Mouse (Mus musculus): ENCODE results near the gene Mrpl50. TPM values are rescaled to one million over a fixed set of nuclear protein-coding genes. Genes with fewer than 3 reads are reported as not detected.

Gene Mrpl50
- total and polyA plus RNA-seq, 3 experiments, result 4.3 to 58.4 (median 47.7) TPM

GRCm38 (mm10) chr4:49473435-49474100, 47.3 kb downstream of the Mrpl50 start, which contains the start of gene Acnat1:
Gene Acnat1, minus strand, starts transcription at chr4:49473912.
- Histone ChIP-seq H3K4me1 (ENCODE audit: insufficient read depth, low read depth, low read length) (peaks cover 4% of the 10 kb centered on the region), H3K9me3 (replicated peaks) (no peaks in the 10 kb centered on the region), H3K36me3 (replicated peaks) (no peaks in the 10 kb centered on the region), H3K4me3 (ENCODE audit: low read depth, low read length) (no peak within 1 kb of the TSS), H3K27me3 (ENCODE audit: insufficient read depth, low read length) (no peaks in the 10 kb centered on the region)
- ATAC-seq (ENCODE audit: extremely low read depth, insufficient number of reproducible peaks, low FRiP score, poor library complexity, severe bottlenecking) (no peak), DNase-seq (ENCODE audit: low spot score) (no peak)
- no peak for TF ChIP-seq GATA1 (IDR thresholded peaks at IDR 0.05; ENCODE audit: borderline replicate concordance, low read length)
- no peak for TF ChIP-seq TAL1 (conservative IDR thresholded peaks at IDR 0.05; ENCODE audit: low read depth, low read length)
- TF ChIP-seq POLR2AphosphoS5 (IDR thresholded peaks at IDR 0.05; ENCODE audit: insufficient replicate concordance, low read depth, low read length), result no peak
- no peak for TF ChIP-seq GATA2 (IDR thresholded peaks at IDR 0.05; ENCODE audit: borderline replicate concordance, low read depth, low read length)
- no peak for TF ChIP-seq CTCF (IDR thresholded peaks at IDR 0.05; ENCODE audit: low read depth, low read length)

- TF ChIP-seq GATA1 (IDR thresholded peaks at IDR 0.05; ENCODE audit: borderline replicate concordance, low read length) (no peak), POLR2AphosphoS5 (IDR thresholded peaks at IDR 0.05; ENCODE audit: insufficient replicate concordance, low read depth, low read length) (no peak), GATA2 (IDR thresholded peaks at IDR 0.05; ENCODE audit: borderline replicate concordance, low read depth, low read length) (no peak), TAL1 (conservative IDR thresholded peaks at IDR 0.05; ENCODE audit: low read depth, low read length) (no peak), CTCF (IDR thresholded peaks at IDR 0.05; ENCODE audit: low read depth, low read length) (no peak)
- DNase-seq (ENCODE audit: low spot score) (no peak), ATAC-seq (ENCODE audit: extremely low read depth, insufficient number of reproducible peaks, low FRiP score, poor library complexity, severe bottlenecking) (no peak)
- no peak overlapping the region for H3K4me3 ChIP-seq (ENCODE audit: low read depth, low read length)
- no peaks in the 10 kb centered on the region for H3K36me3 ChIP-seq (replicated peaks)
- H3K4me1 ChIP-seq (ENCODE audit: insufficient read depth, low read depth, low read length), result no peaks in the 10 kb centered on the region
- H3K27me3 ChIP-seq (ENCODE audit: insufficient read depth, low read length), result no peaks in the 10 kb centered on the region
- H3K9me3 ChIP-seq (replicated peaks), result no peaks in the 10 kb centered on the region
Measured at GRCm38 (mm10) chr4:49469435-49470151, 51.3 kb downstream of the Mrpl50 start.

- no peak for ATAC-seq (ENCODE audit: extremely low read depth, insufficient number of reproducible peaks, low FRiP score, poor library complexity, severe bottlenecking)
- H3K36me3 ChIP-seq (replicated peaks), result no peaks in the 10 kb centered on the region
- no peaks in the 10 kb centered on the region for H3K4me1 ChIP-seq (ENCODE audit: insufficient read depth, low read depth, low read length)
- no peaks in the 10 kb centered on the region for H3K27me3 ChIP-seq (ENCODE audit: insufficient read depth, low read length)
- DNase-seq (ENCODE audit: low spot score), result no peak
- no peak for TF ChIP-seq POLR2AphosphoS5 (IDR thresholded peaks at IDR 0.05; ENCODE audit: insufficient replicate concordance, low read depth, low read length)
- no peak for TF ChIP-seq GATA1 (IDR thresholded peaks at IDR 0.05; ENCODE audit: borderline replicate concordance, low read length)
- no peak for TF ChIP-seq CTCF (IDR thresholded peaks at IDR 0.05; ENCODE audit: low read depth, low read length)
- TF ChIP-seq TAL1 (conservative IDR thresholded peaks at IDR 0.05; ENCODE audit: low read depth, low read length), result no peak
- no peak for TF ChIP-seq GATA2 (IDR thresholded peaks at IDR 0.05; ENCODE audit: borderline replicate concordance, low read depth, low read length)
- H3K4me3 ChIP-seq (ENCODE audit: low read depth, low read length), result no peak overlapping the region
- H3K9me3 ChIP-seq (replicated peaks), result no peaks in the 10 kb centered on the region
Measured at GRCm38 (mm10) chr4:49467360-49467759, 53.5 kb downstream of the Mrpl50 start.

Other genes starting within 250 kb of the Mrpl50 start
- not detected in 2 replicates for gene Acnat2, start 112.9 kb downstream of the Mrpl50 start, total RNA-seq (2014; fragmentation: Nextera tagmentation)
- gene Acnat2, start 112.9 kb downstream of the Mrpl50 start, total RNA-seq (2017), result not detected in 2 replicates
- gene Acnat2, start 112.9 kb downstream of the Mrpl50 start, polyA plus RNA-seq (2012), result not detected in 2 replicates
- gene Acnat1, start 47.2 kb downstream of the Mrpl50 start, total RNA-seq (2014; fragmentation: Nextera tagmentation), result not detected in 2 replicates
- gene Acnat1, start 47.2 kb downstream of the Mrpl50 start, total RNA-seq (2017), result 0.17 TPM in 1 of 2 replicates, not detected in the other
- gene Acnat1, start 47.2 kb downstream of the Mrpl50 start, polyA plus RNA-seq (2012), result not detected in 2 replicates
- gene Baat, start 14.5 kb downstream of the Mrpl50 start, total RNA-seq (2014; fragmentation: Nextera tagmentation), result not detected in 2 replicates
- 0.12 TPM in 1 of 2 replicates, not detected in the other for gene Baat, start 14.5 kb downstream of the Mrpl50 start, total RNA-seq (2017)
- gene Baat, start 14.5 kb downstream of the Mrpl50 start, polyA plus RNA-seq (2012), result not detected in 2 replicates
- 17.0 and 17.5 TPM in 2 replicates for gene Zfp189, start 83 bp upstream of the Mrpl50 start, total RNA-seq (2014; fragmentation: Nextera tagmentation)
- 6.9 and 8.4 TPM in 2 replicates for gene Zfp189, start 83 bp upstream of the Mrpl50 start, total RNA-seq (2017)
- gene Zfp189, start 83 bp upstream of the Mrpl50 start, polyA plus RNA-seq (2012), result 1.4 and 1.5 TPM in 2 replicates
- not detected in 2 replicates for gene Aldob, start 28.5 kb upstream of the Mrpl50 start, total RNA-seq (2014; fragmentation: Nextera tagmentation)
- 0.44 TPM in 1 of 2 replicates, not detected in the other for gene Aldob, start 28.5 kb upstream of the Mrpl50 start, total RNA-seq (2017)
- not detected in 2 replicates for gene Aldob, start 28.5 kb upstream of the Mrpl50 start, polyA plus RNA-seq (2012)
- 19.0 and 30.1 TPM in 2 replicates for gene Tmem246, start 76.8 kb upstream of the Mrpl50 start, total RNA-seq (2014; fragmentation: Nextera tagmentation)
- gene Tmem246, start 76.8 kb upstream of the Mrpl50 start, total RNA-seq (2017), result 16.6 and 19.7 TPM in 2 replicates
- 27.3 and 29.5 TPM in 2 replicates for gene Tmem246, start 76.8 kb upstream of the Mrpl50 start, polyA plus RNA-seq (2012)
- gene Rnf20, start 110.9 kb upstream of the Mrpl50 start, total RNA-seq (2014; fragmentation: Nextera tagmentation), result 95.7 and 111 TPM in 2 replicates
- gene Rnf20, start 110.9 kb upstream of the Mrpl50 start, total RNA-seq (2017), result 116 and 123 TPM in 2 replicates
- gene Rnf20, start 110.9 kb upstream of the Mrpl50 start, polyA plus RNA-seq (2012), result 33.6 and 35.2 TPM in 2 replicates
- not detected in 2 replicates for gene Ppp3r2, start 160.9 kb upstream of the Mrpl50 start, total RNA-seq (2014; fragmentation: Nextera tagmentation)
- 0.05 and 0.06 TPM in 2 replicates for gene Ppp3r2, start 160.9 kb upstream of the Mrpl50 start, total RNA-seq (2017)
- gene Ppp3r2, start 160.9 kb upstream of the Mrpl50 start, polyA plus RNA-seq (2012), result not detected in 2 replicates

All from G1E (cell line).